Mouse (Mus musculus): Measurements from ENCODE around the gene Akp3.

DNA sequence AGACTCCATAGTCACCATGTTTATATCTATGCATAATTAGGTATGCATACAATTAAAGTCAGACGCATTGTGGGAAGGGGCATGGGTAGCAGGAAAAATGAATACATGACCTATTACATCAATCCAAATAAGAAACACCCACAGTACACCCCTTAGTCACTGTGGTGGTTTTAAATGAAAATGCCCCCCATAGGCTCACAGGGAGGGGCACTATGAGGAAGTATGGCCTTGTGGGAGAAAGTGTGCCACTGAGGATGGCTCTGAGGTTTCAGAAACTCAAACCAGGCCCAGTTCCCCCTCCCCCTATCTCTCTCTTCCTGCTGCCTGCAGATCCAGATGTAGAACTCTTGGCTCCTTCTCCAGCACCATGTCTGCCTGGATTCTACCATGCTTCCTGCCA lies 20.8 kb upstream of the Akp3 start:
- TF ChIP-seq CTCF (IDR thresholded peaks at IDR 0.05; ENCODE audit: control insufficient read depth, insufficient read depth, low read length), result no peak
- TF ChIP-seq POLR2A (IDR thresholded peaks at IDR 0.05; ENCODE audit: borderline replicate concordance, control insufficient read depth, low read depth, low read length), result no peak
